Mouse (Mus musculus): ENCODE data around the gene Tgif2lx1.
"Not testable (repeated sequence)": the region's sequence is repeated elsewhere in the genome, so short reads cannot be mapped to it uniquely, and the experiment has no call there.

Tgif2lx1 gene

GRCm38 (mm10) chrX:118480637-118481036 is at the start of gene Tgif2lx1:
Gene Tgif2lx1, minus strand, starts transcription at chrX:118480737.
- in situ Hi-C loops (cut with MseI, MboI) = not testable (repeated sequence)
